Mouse (Mus musculus) adrenal gland, adult 8-10 months (tissue): Measurements from ENCODE around the gene En1. TPM values are rescaled to one million over a fixed set of nuclear protein-coding genes. Genes with fewer than 3 reads are reported as not detected.

Source experiments
- DNase-seq: peaks from one replicate; pipeline ENCODE4 v3.0.0; 2022
- total RNA-seq, 4 experiments: library from RNA; stranded (reverse); gene quantifications; 2 replicates each; pipeline ENCODE4 v1.2.4; 2022

Gene En1
- total RNA-seq, 4 experiments from 2014 or later = not detected

- no peak for DNase-seq
Observed at GRCm38 (mm10) chr1:120600516-120601252, 1.5 kb upstream of the En1 start.

GRCm38 (mm10) chr1:120601253-120601836 lies 873 bp upstream of the En1 start:
- DNase-seq = no peak

- no peak for DNase-seq
Observed at GRCm38 (mm10) chr1:120602876-120603655, 848 bp downstream of the En1 start.

GRCm38 (mm10) chr1:120603656-120604051 lies 1.4 kb downstream of the En1 start:
- DNase-seq = no peak

- DNase-seq = no peak
Observed at GRCm38 (mm10) chr1:120604431-120605142, 2.4 kb downstream of the En1 start.

GRCm38 (mm10) chr1:120605143-120605435 lies 2.9 kb downstream of the En1 start:
- DNase-seq = no peak

GRCm38 (mm10) chr1:120605521-120606310 lies 3.5 kb downstream of the En1 start:
- no peak for DNase-seq

GRCm38 (mm10) chr1:120606641-120607575 lies 4.7 kb downstream of the En1 start:
- no peak for DNase-seq

GRCm38 (mm10) chr1:120607576-120608400 lies 5.6 kb downstream of the En1 start:
- DNase-seq = no peak

- DNase-seq = no peak
Observed at GRCm38 (mm10) chr1:120608461-120608860, 6.2 kb downstream of the En1 start.

GRCm38 (mm10) chr1:120609611-120610010 lies 7.4 kb downstream of the En1 start:
- no peak for DNase-seq

GRCm38 (mm10) chr1:120613461-120614306 lies 11.5 kb downstream of the En1 start:
- DNase-seq = no peak

GRCm38 (mm10) chr1:120614307-120615100 lies 12.3 kb downstream of the En1 start:
- no peak for DNase-seq

GRCm38 (mm10) chr1:120615521-120615920 lies 13.3 kb downstream of the En1 start:
- DNase-seq = no peak

GRCm38 (mm10) chr1:120615927-120616326 lies 13.7 kb downstream of the En1 start:
- DNase-seq = no peak

GRCm38 (mm10) chr1:120621383-120621782 lies 19.2 kb downstream of the En1 start:
- no peak for DNase-seq

GRCm38 (mm10) chr1:120626930-120627621 lies 24.9 kb downstream of the En1 start:
- DNase-seq = no peak

GRCm38 (mm10) chr1:120627622-120628001 lies 25.4 kb downstream of the En1 start:
- no peak for DNase-seq
